Mouse (Mus musculus) heart, postnatal 36 days (tissue): ENCODE results near the gene Vps37b. TPM values are rescaled to one million over a fixed set of nuclear protein-coding genes. Genes with fewer than 3 reads are reported as not detected.

Experiments
- DNase-seq, 2 experiments: peaks; one replicate each; pipeline ENCODE4 v3.0.0; 2021 to 2022
- intact Hi-C: fragments of 180-260 bp; cut with DNase I; formaldehyde crosslinking; loops from one replicate; pipeline ENCODE4 v1.15.1; 2025
- total RNA-seq, 2 experiments: library from RNA; stranded (reverse); gene quantifications; 2 replicates each; pipeline ENCODE4 v1.2.3; 2021

Gene Vps37b
- total RNA-seq, 2 experiments from 2014 or later: 19.6 to 25.0 TPM

DNA sequence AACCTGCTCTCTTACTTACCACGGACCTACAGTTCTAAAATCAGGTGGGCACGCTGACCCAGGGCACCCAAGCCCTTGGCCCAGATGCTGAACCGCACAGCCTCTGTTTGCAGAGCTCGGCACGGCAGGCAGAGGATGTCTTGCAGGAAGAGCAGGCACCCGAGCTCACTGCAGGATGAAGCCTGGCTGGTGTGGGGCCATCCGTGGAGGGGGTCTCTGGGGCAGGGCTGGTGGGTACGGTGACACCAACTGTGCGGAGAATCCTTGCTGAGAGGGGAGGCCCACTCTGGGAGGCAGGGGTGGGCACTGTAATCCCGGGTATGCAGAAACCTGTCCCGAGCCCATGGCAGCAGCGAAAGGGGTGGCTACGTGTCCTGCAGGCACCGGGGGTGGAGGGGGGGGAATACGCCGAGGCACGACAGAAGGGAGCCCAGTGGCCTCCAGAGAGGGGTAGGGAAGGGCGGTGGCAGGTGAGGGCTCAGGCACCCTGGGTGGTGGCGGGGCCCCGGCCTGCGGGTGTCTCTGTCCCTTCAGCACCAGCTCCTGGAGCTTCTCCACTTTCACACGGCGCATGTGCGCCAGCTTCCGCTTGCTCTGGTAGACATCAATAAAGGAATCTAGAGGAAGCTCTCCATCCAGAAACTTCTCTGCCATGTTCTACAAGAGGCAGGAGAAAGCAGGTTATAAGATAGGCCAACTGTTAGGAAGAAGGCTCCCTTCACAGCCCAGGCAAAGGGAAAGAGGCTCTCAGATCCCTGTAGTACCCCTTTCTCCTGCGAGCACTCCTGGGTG lies 25.8 kb downstream of the Vps37b start:
- DNase-seq: no peak
- intact Hi-C loops: no loop called here

DNA sequence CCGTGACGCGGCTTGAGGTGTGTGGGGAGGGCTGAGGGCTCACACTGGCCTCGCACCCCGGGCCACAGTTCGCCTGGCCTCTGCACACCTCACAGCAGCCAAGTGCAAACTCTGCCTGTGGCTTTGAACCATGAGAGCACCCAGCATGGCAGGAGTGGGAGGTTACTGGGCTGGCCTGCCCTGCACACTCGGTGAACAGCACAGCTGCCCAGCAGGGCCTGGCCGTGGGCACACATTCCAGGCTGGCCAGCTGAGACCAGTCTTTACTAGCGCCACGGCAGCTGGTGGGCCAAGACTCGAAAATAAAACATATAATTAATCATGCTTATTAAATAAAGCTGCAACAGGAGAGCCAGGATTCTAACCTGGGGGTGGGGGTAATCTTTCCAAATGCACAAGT lies 26.5 kb downstream of the Vps37b start:
- intact Hi-C loops: no loop called here
- DNase-seq: no peak

DNA sequence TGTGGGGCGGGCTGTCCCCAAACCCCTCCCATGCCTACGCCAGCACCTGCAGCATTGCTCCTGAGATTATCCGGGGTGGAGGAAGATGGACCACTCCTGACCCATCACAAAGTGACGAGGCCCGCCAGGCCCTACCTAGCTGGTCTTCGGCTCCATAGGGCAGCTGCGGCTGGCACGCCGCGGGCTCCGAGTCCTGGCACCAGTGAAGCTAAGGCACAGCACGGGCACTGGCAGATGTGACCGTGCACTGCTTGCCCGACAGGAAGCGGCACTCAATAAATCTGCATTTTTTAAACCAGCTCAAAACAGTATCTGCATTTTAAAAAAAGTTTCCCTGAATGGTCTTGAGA lies 26.9 kb downstream of the Vps37b start:
- intact Hi-C loops: no loop called here
- DNase-seq: no peak

GRCm38 (mm10) chr5:124004356-124005150 lies 27.5 kb downstream of the Vps37b start:
- intact Hi-C loops: no loop called here
- DNase-seq: no peak

DNA sequence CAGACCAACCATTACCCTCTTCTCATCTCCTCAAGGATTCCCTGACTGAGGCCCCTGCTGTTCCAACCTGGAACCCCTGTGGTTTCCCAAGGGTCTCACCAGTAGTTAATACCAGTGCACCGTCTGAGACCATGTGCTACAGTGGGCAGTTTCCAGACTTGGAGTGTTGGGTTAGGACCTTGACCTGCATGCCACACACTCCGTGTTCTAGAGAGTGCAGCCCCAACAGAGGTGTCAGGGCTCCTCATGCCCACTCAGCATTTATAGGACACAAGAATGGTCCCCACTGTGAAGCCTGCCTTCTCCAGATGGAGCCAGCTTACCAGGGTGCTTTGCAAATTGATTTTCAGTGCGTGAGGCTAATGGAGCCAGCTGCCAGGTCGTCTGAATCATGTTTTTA lies 28.7 kb downstream of the Vps37b start:
- intact Hi-C loops: no loop called here

GRCm38 (mm10) chr5:124002876-124003275 lies 29.2 kb downstream of the Vps37b start:
- intact Hi-C loops: no loop called here
- DNase-seq: no peak

More for the DNA sequence above, 28.7 kb downstream of the Vps37b start:
- DNase-seq: no peak

DNA sequence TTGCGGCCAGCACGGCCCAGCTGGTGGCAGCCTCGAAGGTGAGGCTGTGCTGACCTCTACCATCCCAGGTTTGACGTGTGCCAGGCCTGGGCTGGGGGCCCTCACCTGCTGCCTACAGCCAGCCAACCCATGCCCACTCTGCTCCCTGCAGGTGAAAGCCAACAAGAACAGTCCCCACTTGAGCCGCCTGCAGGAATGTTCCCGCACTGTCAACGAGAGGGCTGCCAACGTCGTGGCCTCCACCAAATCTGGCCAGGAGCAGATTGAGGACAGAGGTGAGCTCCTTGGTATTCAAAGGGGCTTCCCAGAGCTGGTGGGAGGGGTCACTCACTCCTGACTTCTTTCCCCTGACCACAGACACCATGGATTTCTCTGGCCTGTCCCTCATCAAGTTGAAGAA lies 30.8 kb downstream of the Vps37b start:
- intact Hi-C loops: loop anchor here (1.0 kb wide), 1 partner anchor 83 kb away; no protein-coding TSS in a partner anchor
- DNase-seq: no peak

DNA sequence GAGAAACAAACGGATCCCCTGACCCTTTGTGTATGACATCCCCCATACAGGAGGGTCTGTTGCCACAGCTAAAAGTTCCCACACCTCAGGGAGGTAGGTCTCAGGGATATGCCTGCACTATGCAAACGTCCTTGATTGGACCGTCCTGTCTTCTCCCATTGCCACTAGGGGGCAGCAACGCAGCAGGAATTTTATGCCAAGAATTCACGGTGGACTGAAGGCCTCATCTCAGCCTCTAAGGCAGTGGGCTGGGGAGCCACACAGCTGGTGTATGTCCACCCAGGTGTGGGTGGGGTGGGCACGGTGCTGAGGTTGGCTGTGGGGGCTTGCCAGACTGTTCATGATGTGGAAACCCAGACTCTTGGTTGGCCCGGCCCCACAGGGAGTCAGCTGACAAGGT lies 31.2 kb downstream of the Vps37b start:
- intact Hi-C loops: loop anchor here (1.0 kb wide), 1 partner anchor 83 kb away; no protein-coding TSS in a partner anchor
- peak; percentile 92 to 95 for DNase-seq

- intact Hi-C loops: loop anchor here (10.0 kb wide), 1 partner anchor 174 kb away; no protein-coding TSS in a partner anchor
- no peak for DNase-seq
These were observed 33.7 kb downstream of the Vps37b start for GRCm38 (mm10) chr5:123998370-123998769.

GRCm38 (mm10) chr5:123997811-123998210 lies 34.3 kb downstream of the Vps37b start:
- intact Hi-C loops: loop anchor here (10.0 kb wide), 1 partner anchor 173 kb away; no protein-coding TSS in a partner anchor
- DNase-seq: no peak

GRCm38 (mm10) chr5:123997211-123997751 lies 34.8 kb downstream of the Vps37b start:
- DNase-seq: no peak
- intact Hi-C loops: loop anchor here (10.0 kb wide), 1 partner anchor 172 kb away; no protein-coding TSS in a partner anchor

DNA sequence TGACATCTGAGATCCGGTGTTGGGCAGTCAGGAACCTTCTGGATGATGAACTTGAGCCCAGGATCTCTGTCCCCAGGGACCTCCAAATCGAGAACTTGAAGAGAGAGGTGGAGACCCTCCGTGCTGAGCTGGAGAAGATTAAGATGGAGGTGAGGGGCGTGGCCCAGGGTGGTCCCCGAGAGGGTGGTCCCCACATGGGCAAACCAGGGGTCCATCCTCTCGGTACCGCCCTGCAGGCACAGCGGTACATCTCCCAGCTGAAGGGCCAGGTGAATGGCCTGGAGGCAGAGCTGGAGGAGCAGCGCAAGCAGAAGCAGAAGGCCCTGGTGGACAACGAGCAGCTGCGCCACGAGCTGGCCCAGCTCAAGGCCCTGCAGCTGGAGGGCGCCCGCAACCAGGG lies 35.4 kb downstream of the Vps37b start:
- intact Hi-C loops: loop anchor here (10.0 kb wide), 1 partner anchor 172 kb away; no protein-coding TSS in a partner anchor
- DNase-seq: no peak

- no peak for DNase-seq
- intact Hi-C loops: loop anchor here (10.0 kb wide), 1 partner anchor 171 kb away; no protein-coding TSS in a partner anchor
These were observed 35.9 kb downstream of the Vps37b start for GRCm38 (mm10) chr5:123996194-123996593.

DNA sequence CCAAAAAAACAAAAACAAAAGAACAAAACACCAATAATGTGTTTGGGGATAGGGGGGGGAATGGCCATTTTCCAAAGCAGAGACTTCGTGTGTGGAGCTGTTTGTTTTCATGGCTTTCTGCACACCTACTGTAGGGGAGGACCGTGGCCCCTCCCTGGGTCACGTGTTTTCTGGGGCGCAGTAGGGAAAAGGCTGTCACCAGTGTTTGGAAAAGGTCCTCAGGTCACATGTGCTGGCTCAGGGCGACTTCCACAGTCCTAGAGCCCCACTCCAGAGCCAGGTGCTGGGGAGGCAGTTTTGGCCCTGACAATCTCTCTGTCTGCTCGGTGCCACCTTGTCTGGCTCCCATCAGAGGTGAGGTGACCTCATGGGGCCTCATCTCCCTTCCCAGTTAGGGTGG lies 36.7 kb downstream of the Vps37b start:
- intact Hi-C loops: loop anchor here (10.0 kb wide), 1 partner anchor 171 kb away; no protein-coding TSS in a partner anchor
- no peak for DNase-seq

DNA sequence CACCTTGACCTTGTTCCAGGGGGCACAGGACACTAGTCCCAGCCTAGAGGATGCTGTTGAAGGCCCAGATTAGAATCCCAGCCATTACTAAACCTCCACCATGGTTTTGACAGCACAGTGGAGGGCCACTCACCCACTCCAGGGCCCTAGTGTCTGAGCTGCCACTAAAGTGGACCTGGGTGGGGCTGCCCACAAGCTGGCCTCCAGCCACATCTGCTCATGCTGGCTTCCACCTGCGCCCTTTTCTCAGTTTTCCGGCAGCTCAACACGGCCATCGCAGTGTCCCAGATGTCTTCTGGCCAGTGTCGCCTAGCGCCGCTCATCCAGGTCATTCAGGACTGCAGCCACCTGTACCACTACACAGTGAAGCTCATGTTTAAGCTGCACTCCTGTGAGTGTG lies 37.6 kb downstream of the Vps37b start:
- DNase-seq: no peak
- intact Hi-C loops: loop anchor here (10.0 kb wide), 1 partner anchor 170 kb away; no protein-coding TSS in a partner anchor

GRCm38 (mm10) chr5:123993263-123994036 lies 38.6 kb downstream of the Vps37b start:
- intact Hi-C loops: loop anchor here (10.0 kb wide), 1 partner anchor 169 kb away; no protein-coding TSS in a partner anchor
- DNase-seq: peak in 1 of 2 experiments; percentile 60

DNA sequence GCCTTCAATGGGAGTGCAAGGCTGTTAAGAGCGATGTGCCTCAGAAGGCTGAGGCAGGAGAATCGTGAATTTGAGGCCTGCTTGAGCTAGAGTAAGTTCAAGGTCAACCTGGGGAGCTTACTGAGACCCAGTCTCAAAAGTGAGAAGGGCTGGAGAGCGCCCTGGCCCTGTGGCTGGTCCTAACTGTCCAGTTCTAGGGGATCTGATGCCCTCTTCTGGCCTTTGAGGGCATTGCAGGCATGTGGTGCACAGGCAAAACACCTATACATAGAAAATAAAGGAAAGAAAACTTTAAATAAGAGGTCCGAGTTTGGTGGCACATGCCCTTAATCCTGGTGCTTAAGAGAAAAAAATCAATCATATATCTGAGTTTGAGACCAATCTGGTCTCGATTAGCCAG lies 39.3 kb downstream of the Vps37b start:
- intact Hi-C loops: loop anchor here (1.0 to 10.0 kb wide), 3 partner anchors 18 to 168 kb away; no protein-coding TSS in a partner anchor
- DNase-seq: peak; percentile 90 to 95

GRCm38 (mm10) chr5:123992193-123992637 lies 39.9 kb downstream of the Vps37b start:
- DNase-seq: peak; percentile 75 to 80
- intact Hi-C loops: loop anchor here (1.0 to 10.0 kb wide), 3 partner anchors 18 to 167 kb away; no protein-coding TSS in a partner anchor

- DNase-seq: no peak
- intact Hi-C loops: loop anchor here (10.0 kb wide), 1 partner anchor 167 kb away; no protein-coding TSS in a partner anchor
These were observed 40.7 kb downstream of the Vps37b start for GRCm38 (mm10) chr5:123991321-123991720.
